Mouse (Mus musculus): ENCODE data around the gene 3110040M04Rik.
A peak's percentile ranks its signal among the peaks of the same experiment; 100 is the strongest.
"Not testable (repeated sequence)": the region's sequence is repeated elsewhere in the genome, so short reads cannot be mapped to it uniquely, and the experiment has no call there.

Gene 3110040M04Rik

DNA sequence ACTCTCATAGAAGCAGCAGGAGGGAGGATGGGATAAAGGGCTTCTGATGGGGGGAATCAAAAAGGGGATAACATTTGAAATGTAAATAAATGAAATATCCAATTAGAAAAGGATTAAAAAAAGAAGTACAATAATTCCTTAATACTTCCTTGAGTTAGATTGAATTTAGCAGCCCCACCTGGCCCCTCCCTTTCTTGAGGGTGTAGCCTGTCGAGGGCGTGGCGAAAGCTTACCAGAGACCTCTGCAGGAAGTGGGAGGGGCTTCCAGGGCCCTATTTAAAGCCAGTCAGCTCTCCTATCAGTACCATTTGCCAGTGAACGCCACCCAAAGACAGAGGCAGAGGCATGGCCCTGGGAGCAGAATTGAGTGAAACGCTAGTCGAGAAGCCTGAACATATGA lies at the start of gene 3110040M04Rik:
Gene 3110040M04Rik, plus strand, starts transcription at position 304 of the 400 bp plus-strand sequence.
- DNase-seq = not testable (repeated sequence)

DNA sequence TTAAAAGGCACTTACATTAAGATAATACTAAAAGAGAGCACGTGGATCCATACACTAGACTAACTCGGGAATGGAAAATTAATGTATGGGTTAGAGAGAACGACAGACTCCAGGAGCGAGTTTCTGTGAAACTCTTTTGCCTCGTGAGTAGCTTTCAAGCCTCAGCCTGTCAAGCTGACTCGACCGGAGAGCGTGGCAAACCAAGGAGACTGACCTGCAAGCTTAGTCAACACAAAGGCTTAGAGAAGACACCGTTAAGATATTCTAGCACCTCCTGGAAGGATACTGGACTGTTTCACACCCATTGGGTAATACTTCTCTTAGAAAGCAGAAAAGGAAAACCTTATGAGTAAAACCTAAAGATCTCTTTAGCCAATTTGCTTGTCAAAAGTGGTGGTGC lies 49.8 kb upstream of the 3110040M04Rik start:
- not testable (repeated sequence) for DNase-seq

DNA sequence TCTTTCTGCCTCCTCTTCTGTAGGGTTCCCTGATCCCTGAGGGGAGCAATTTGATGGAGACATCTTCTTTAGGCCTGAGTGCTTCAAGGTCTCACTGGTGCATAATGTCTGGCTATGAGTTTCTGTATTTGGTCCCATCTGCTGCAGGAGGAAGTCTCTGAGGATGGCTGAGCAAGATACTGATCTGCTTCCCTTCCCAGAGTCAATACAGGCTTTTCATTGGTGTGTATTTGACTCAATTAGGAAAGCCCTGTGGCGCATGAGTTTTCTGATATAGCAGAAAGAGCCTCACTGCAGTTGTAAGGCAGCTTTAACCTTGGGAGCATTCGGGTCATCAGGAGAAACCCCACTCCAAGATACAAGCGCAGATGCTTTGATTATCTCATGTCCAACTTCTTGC lies 47.8 kb upstream of the 3110040M04Rik start:
- no peak for DNase-seq

DNA sequence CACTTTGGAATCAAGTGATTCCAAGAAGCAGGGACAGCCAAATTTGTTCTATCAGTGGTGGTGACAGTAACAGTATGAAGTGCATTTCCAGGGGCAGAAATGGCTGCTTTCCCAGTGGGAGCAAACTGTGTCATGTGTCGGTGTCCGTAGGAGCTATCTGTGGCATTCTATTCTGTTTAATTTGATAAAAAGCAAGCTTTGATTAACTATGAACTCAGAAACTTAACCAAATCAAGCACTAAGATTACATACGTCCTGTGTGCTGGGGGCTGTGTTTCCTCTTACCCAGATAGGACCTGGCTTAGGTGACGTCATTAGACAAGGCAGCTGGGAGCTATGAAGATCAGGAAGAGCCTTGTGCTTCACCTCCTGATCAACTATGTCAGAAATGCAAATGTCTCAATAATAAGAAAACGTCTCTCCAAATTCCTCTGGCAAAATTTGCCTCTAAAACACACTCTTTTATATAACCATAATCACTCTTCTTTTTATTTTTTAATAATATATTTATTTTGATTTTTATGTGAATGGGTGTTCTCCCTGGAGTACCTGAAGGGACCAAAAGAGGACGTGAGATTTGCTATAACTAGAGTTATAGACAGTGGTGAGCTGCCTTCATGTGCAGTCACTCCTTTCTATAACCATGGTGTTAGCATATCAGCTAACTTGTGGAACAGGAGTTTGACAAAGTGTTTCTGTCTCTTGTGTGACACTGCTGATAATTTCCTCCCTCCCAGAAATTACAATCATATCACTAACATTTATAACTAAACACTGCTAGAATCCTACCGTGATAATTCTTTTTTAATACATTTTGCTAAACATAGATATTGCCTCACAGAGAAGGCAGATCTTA lies 46.9 kb upstream of the 3110040M04Rik start:
- DNase-seq = no peak

DNA sequence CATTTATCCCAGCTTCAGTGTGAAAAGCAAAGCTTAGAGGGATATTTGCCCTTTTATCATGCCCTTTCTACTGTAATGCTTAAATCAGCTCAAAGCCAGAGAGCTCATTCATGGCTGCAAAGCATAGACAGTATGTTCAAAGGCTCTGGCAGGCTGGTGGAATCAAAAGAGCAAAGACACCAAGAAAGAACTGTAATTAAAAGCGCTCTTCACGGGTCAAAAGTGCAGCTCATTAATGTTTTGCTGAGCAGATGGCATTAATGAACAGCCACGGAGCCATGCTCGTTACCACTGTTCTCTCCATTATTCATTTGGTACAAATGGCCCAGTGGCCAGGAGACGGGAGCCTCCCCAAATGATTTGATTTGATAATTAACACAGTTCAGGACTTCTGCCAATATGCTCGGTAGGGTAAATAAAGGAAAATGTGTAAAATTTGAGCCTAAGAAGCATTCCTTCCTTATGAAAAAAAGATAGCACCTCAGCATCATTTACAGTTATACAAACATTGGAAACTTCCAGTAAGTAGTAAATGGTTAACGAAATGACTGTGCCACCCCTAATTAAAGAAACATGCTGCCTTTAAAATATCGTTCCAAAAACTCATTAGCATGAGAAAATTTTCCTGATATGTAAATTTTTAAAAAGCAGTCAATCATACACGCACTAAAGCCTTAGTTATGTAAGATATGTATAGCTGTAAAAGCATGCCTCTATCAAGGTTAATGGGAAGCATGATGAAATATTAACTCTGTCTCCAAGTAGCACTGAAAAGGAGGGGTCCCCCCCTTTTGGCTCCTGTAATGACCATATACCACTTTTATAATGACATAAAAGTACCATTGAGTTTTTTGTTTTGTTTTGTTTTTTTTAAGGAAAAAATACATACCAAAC lies 45.7 kb upstream of the 3110040M04Rik start:
- peak; percentile 64 for DNase-seq

DNA sequence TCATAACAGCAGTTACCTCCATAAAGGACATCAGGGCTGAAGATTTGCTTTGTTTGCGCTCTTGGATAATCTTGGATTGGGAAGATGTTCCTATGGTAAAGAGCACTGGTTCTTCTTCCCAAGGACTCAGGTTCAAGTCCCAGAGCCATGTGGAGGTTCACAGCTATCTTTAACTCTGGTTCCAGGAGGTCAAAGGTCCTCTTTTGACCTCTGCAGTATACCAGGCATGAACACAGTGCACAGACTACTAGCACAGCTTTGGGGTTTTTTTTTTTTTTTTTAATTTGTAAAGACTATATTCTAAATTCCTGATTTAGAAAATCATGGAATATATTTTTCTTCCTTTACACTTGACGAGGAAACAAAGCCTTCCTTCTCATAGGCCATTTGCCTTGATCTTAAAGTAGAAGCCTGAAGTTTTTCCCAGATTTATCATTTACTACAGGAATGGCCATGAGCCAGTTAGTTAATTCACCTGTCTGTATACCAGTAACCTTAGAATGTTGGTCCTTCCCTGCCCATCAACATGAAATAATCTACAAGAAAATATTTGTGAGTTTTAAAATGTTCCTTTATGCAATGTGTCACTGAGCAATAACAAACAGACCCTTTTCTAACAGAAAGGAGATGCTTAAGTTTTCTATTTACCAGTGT lies 44.9 kb upstream of the 3110040M04Rik start:
- DNase-seq = no peak

DNA sequence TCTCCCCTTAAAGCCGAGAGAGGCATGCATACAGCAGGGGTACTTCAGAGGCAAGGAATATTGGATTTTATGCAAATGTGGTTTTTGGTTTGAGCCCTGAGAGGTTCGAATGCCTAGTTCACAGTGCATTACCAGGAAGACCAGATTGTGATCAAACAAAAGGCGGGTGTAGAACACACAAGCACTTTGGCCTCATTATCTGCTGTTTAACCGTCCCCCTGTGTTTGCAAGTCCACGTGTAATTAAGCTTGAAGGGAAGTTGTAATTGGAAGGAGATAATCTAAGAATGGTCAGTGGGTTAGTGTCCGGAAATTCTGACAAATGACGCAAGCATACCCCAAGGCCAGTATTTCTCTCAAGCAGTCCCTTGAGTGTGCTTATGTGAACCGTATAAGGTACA lies 37.9 kb upstream of the 3110040M04Rik start:
- DNase-seq = no peak

DNA sequence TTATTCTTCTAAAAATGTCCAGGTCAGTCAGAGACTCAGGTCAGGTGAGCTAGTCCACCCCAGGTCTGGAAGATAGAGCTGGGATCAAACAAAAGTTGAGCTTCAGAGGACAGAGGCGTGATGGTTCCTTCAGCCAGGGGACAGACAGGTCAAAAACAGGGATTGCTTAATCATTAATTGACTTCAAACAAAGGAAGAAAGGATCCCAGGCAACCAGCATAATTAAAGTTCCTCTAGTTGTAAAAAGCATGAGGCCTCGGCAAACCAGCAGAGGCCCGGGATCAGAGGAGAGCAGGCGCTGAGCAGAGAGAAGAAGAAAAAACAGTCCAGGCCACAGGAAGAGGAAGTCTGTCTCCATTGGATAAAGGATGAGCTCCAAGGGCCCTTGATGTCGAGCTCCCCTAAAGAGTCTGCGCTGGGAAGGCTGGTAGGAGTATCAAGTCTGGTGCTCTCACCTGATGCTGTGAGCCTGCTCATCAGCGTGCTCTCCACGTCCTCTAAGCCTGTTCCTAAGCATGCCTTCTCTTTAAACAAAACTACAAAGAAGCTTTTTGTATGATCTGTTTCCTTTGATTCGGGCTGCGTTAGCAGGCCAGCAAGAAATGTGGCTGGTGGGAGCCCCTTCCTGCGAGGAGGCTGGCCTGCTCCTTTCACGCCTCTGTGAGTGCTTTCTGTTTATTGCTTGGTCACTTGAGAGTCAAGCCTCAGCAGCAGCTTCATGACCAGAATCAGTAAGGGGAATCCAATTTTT lies 36.4 kb upstream of the 3110040M04Rik start:
- DNase-seq = peak; percentile 32

DNA sequence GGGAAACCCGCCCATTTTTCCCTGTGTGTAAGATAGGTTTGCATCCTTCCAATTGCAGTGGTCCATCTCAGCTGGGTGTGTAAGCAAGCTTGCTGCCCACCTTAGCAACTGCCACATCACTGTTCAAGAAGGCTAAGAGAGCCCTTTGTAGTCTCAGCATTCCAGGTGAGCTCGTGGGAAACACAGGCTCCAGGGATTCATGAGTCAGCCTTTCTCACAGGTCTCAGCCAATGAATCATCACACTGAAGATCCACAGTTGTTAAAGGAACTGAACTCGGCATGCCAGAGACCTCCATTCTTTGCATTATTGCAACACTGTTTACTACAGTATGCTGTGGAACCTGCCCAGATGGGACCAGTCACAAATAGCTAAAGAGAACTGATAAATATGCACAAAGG lies 35.3 kb upstream of the 3110040M04Rik start:
- DNase-seq = no peak

DNA sequence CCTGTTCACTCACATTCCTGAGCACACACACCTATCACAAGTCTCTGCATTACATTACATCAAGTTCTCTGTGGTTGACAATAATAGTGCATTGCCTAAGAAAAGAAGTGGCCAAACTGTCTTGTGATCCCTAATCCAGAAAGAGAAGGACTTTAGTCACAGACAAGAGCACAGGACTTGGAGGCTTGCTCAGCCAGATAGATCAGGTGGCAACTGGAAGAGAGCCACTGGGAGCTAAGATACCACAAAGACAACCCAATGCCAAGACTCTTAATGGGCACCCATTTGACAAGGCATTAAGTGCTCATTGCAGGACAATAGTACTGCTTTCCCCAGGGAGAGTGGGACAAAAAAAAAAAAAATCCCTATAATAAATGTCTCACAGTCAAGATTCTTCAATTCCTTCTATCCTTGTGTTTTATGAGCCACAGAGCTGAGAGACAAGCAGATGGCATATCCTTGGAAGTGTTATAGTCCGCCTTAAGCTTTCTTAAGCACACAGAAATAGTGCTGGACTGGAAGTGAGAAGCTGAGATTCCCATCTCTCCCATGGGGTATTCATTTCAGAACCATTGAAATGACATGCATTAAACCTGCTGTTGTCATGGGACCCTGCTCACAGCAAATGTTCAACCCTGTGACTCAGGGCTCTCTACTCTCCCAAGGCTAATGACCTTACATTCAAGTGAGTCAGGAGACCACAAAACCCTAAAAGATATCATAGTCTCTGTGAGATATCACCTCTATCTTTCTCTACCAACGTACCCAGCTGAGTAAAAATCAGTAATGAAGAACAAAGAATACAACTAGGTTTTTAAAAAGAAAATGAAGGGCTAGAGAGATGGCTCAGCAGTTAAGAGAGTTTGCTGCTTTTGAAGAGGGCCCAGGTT lies 32.1 kb upstream of the 3110040M04Rik start:
- no peak for DNase-seq

DNA sequence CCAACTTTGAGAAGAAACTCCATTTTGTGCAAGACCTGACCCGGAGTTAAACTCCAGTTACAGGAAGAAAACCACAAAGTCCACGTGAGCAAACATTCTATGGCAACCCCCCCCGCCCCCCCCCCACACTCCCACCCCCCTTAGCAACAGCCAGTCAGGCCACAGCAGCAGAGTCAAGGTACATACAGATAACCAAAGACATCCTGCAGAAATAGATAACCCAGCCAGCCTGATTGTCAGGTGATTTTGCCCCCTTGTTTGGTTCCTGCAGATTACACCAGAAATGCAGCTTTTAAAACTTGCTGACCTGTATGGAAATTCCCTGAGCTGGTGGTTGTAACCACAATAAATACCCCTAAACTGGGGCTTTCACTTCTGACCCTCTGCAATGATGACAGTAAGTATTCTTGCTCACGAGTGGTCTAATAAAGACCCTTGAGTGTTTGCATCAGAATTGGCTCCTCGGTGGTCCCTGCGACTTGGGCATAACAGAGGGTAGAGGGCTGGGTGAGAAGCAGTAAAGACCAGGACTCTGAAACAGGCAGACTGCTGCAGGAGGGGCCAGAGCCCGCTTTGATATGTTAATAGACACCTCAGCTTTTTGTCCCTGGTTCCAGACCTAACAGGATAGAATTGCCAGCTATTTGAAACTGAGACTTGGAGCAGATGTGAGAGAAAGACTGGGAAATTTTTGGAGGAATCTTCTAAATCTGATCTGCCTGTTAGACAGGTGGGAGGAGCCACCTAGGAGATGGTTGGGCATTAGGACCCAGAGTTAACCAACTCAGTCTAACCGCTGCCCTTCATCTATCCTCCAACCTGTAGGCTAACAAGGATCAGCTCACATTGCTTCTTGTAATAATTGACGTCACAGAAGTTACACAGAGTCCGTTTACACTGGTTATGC lies 26.6 kb upstream of the 3110040M04Rik start:
- peak; percentile 33 for DNase-seq

DNA sequence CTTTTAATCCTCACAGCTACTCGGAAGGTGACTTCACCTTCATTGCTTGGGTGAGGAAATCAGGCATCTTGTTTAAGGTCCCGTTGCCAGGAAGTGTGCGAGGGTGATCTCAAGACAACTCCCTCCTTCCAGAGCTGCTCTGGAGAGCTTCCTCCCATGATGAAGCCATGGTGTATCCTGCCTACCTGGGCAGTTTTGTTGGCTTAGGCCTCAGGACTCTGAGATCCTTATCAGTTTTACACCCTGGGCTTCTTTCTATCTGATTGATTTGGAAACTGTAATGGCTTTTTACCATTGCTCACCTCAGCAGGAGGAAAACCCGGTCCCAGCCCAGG lies 26.0 kb upstream of the 3110040M04Rik start:
- DNase-seq = no peak

DNA sequence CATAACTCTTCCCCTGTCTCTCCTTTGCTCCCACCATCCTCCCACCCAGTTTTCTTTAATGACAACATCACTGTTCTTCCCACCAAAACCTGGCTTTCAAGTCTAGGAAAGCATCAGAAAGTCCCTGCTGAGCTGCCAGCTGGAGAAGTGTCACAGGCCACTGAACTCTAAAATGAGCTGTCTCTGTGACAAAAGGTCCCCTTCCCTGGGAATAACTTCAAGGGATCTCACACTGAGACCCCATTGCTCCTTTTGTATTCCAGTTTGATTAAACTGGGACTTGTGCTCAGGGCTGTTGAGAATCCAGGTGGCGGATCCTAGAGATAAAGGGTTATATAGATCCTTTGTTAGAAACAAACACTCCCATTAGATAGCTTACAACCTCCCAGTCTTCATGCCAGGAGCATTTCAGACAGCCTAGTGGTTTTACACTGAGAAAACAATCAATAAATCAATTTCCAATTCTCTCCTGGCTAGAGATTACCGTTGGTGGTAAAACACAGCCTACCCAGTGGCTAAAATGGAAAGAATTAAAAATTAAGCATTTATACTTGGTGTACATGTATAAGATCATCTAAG lies 25.3 kb upstream of the 3110040M04Rik start:
- DNase-seq = no peak

DNA sequence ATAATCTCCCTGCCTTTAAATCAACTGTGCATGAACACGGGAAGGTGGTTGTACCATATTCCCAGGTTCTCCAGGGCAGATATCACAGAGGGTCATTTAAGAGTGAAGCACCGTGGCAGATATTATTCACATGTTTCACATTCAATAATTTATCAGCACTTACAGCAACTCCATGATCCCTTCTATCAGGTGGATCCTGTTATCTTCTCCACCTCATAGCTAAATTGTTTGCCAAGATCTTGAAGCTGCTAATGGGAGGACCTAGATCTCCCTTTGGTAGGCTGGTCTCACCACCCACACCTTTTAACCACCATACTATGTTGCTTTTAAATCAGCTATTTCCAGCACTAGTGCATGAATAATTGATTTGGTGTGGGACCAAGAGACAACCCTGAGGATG lies 23.8 kb upstream of the 3110040M04Rik start:
- no peak for DNase-seq

DNA sequence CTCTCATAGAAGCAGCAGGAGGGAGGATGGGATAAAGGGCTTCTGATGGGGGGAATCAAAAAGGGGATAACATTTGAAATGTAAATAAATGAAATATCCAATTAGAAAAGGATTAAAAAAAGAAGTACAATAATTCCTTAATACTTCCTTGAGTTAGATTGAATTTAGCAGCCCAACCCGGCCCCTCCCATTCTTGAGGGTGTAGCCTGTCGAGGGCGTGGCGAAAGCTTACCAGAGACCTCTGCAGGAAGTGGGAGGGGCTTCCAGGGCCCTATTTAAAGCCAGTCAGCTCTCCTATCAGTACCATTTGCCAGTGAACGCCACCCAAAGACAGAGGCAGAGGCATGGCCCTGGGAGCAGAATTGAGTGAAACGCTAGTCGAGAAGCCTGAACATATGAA lies 21.7 kb upstream of the 3110040M04Rik start, which contains the start of gene Gm47985:
Gene Gm47985, plus strand, starts transcription at position 272 of the 400 bp plus-strand sequence.
- DNase-seq = not testable (repeated sequence)

DNA sequence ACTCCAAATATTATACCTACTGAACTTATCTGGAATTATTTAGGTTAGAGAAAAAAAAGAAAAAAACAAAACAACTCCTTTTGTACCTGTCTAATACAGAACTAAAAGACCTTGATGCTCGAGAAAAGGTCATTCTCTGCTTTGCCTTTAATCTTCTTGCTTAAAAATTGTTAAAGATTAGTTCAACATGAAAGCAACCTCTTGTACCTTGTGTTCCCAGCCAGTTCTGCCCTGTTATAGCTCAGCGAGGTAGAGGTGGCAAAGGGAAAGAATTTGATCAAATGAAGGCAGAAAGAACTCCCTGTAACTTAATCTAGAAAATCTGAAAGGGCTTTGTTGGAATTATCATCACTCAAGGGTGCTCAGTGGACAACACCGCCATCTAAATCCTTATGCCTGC lies 17.7 kb upstream of the 3110040M04Rik start:
- DNase-seq = not testable (repeated sequence)

DNA sequence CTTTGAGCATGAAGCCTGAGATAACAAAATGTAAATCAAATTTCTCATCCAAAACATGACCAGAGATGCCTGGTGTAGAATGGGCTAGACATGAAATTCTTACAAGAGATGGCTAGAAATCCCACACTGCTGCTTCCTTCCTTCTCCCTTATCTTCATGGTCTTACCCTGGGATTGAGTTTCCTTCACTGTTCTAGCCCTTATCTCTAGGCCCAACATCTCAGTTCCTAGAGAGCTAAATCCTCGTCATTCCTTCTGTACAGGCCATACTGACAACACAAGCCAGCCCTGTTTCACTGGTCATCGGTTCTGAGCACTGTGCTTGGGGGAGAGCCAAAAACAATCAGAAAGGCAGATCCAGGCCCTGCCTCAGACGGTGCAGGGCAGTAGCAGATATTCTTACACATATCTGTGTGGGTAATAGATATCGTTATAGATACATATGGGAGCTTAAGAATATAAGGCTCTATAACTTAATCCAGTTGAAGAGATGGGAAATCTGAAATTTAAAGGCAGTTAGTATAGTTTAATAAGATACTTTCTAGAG lies 17.0 kb upstream of the 3110040M04Rik start:
- not testable (repeated sequence) for DNase-seq

DNA sequence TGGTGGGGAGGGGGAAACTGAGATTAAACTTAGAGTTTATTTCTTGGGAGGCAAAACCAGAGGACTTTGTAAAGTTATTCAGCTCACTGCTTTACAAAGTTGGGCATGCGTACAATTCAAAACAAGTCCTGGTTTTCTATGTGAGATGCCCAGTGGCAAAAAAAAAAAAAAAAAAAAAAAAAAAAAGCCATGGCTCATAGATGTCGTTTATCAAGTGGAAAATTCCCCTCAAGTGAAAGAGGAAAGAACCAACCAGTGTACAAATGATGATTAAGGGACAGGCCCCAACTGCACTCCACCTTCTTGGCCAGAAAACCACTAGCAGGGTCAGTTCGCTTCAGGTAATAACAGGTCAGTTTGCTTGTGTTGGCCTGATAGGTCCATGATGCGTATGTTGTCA lies 15.5 kb upstream of the 3110040M04Rik start:
- DNase-seq = no peak

DNA sequence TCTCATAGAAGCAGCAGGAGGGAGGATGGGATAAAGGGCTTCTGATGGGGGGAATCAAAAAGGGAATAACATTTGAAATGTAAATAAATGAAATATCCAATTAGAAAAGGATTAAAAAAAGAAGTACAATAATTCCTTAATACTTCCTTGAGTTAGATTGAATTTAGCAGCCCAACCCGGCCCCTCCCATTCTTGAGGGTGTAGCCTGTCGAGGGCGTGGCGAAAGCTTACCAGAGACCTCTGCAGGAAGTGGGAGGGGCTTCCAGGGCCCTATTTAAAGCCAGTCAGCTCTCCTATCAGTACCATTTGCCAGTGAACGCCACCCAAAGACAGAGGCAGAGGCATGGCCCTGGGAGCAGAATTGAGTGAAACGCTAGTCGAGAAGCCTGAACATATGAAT lies 11.8 kb upstream of the 3110040M04Rik start, which contains the start of gene Gm8947:
Gene Gm8947, plus strand, starts transcription at position 302 of the 400 bp plus-strand sequence.
- DNase-seq = not testable (repeated sequence)
